Mouse (Mus musculus): ENCODE measurements at regions not wholly inside any gene's neighbourhood (a gene's known extent, or its start where the extent isn't known, plus 50 kb on each side); places are given as distances from the start of the nearest gene placed in this dataset.

DNA sequence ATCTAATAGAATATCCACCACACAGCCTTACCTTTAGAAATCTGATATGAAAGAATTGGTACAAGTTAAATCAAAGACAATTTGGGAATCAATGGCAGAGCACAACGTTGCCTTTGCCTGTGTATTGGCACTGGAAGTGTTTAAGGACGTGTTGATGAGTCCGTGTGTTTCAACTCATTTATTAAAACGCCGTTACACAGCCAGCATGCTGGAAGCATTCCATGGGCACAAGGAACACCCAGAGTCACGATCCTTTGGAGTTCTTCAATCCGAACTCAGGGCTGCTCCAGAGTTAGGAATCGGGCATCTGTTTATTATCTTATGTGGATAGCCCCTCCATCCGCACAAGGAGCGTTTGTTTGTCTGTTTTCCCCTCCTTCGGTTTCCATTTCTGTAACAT lies 244.2 kb downstream of the Hs3st3b1 start:
- no peaks in the 10 kb centered on the region for H3K27me3 ChIP-seq (replicated peaks)
- no peaks in the 10 kb centered on the region for H3K36me3 ChIP-seq
- no peak overlapping the region for H3K27ac ChIP-seq
- ATAC-seq (ENCODE audit: low FRiP score, low read depth) = no peak
- 0 out of 2 replicates have a peak, but pooled peaks cover 3% of the 10 kb centered on the region for H3K4me1 ChIP-seq
- no peak overlapping the region for H3K4me3 ChIP-seq
- no peaks in the 10 kb centered on the region for H3K9me3 ChIP-seq
- 86% methylated on average over 11 of the region's 11 CpGs for WGBS
- no peak overlapping the region for H3K9ac ChIP-seq
- no peak overlapping the region for H3K4me2 ChIP-seq (replicated peaks)

DNA sequence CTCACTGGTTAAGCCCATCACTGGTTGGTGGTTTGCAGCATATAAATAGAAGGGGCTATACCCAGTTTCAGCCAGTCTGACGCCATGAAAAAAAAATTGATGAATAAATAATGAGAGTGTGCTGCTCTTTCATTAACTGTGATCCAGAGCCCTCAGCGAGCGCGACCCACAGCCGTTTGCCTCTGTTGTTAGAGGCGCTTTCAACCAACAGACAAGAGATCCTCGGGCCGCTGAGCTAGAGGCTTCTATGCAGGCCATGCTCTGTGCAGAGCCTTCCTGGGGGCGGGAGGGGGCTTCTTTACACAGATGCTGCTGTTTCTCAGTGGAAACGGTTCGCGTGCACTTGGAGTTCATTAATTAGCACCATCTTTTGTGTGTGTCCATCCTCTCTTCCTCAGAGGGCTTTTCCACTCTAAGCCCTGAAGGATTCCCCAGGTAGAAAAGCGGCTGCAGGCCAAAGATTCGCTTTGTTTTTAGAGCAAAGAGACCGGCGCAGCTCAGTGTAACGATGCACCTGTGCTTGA lies 243.6 kb downstream of the Hs3st3b1 start:
- WGBS = 60% methylated on average over 17 of the region's 17 CpGs
- Histone ChIP-seq H3K4me3 (no peak overlapping the region), H3K27me3 (replicated peaks) (no peaks in the 10 kb centered on the region), H3K9ac (no peak overlapping the region), H3K9me3 (no peaks in the 10 kb centered on the region), H3K36me3 (no peaks in the 10 kb centered on the region), H3K4me1 (0 out of 2 replicates have a peak, but pooled peaks cover 2% of the 10 kb centered on the region), H3K4me2 (replicated peaks) (no peak overlapping the region), H3K27ac (no peak overlapping the region)
- ATAC-seq (ENCODE audit: low FRiP score, low read depth) = no peak

DNA sequence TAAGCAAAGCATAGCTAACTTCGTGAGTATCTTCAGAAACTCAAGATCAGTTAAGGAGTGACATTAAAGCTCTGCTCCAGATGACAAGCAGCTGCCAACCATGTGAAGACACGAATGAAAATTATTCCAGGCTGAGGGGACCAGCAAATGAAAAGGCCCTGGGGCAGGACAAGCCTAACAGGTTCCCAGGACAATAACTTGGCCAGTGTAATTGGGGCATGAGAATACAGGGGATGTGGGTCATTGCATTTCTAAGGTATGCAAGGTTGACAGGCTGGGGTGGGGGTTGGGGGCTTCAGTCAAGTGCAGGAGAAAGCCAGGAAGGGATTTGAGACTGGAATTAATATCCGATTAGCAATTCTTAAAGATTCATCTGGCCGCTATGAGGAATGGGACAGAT lies 242.6 kb downstream of the Hs3st3b1 start:
- H3K27ac ChIP-seq = no peak overlapping the region
- no peaks in the 10 kb centered on the region for H3K4me1 ChIP-seq
- H3K4me3 ChIP-seq = no peak overlapping the region
- 81% methylated on average over 4 of the region's 4 CpGs for WGBS
- no peaks in the 10 kb centered on the region for H3K36me3 ChIP-seq
- no peaks in the 10 kb centered on the region for H3K9me3 ChIP-seq
- H3K27me3 ChIP-seq (replicated peaks) = no peaks in the 10 kb centered on the region
- no peak overlapping the region for H3K4me2 ChIP-seq (replicated peaks)
- no peak for ATAC-seq (ENCODE audit: low FRiP score, low read depth)
- no peak overlapping the region for H3K9ac ChIP-seq

DNA sequence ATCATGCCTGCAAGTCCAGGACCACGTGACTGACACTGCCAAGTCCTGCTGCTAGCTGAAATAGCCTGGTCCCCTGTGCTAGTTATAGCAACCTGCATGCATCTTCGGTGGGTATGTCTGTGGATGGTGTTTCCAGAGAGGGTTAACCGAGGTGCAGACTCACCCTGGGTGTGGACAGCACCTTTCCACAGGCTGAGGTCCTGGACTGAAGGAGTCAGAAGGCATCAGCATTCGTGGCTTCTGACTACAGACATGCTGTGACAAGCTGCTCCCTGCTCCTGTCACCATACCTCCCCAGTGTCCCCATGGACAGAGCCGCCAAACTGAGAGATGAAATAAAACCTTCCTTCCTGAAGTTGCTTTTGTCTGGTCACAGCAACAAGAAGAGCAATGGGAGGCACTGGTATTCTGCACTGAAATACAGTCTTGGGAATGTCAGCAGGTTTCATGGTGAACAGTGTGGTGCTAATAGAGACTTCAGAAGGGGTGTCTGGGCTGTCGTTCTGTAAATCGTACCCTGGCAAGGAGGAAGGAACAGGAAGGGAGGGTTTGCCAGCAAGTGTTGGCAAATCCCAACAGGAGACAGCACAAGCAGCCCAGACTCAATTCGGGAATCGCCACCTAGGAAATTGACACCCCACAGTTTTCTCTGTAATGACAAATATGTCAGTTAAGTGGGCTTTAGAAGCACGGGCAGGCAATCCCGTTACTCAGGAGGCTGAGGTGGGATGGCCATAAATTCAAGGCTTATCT lies 237.7 kb downstream of the Hs3st3b1 start:
- H3K4me3 ChIP-seq = no peak overlapping the region
- ATAC-seq (ENCODE audit: low FRiP score, low read depth) = no peak
- H3K4me2 ChIP-seq (replicated peaks) = no peak overlapping the region
- WGBS = 67% methylated on average over 11 of the region's 11 CpGs
- H3K27me3 ChIP-seq (replicated peaks) = no peaks in the 10 kb centered on the region
- no peak overlapping the region for H3K9ac ChIP-seq
- H3K27ac ChIP-seq = no peak overlapping the region
- H3K36me3 ChIP-seq = no peaks in the 10 kb centered on the region
- H3K4me1 ChIP-seq = no peaks in the 10 kb centered on the region
- H3K9me3 ChIP-seq = no peaks in the 10 kb centered on the region

DNA sequence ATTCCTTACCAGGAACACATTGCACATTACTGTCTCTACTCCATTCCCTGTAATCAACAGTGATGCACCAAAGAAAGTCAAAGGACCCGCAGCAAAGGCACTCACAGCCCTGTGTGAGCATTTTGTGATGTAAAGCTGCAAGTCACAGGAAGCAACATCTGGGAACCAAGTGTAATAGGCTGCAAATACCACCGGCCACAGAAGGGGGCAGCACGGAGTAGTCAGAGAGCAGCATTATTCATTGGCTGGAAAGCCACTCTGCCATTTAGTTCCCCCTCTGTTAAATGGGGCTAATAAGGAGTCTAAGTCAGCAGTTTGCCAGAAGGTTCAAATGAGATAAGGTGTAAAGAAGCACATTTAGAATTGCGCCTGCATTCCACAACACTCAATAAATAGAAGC lies 231.0 kb downstream of the Hs3st3b1 start:
- WGBS = 47% methylated on average over 4 of the region's 4 CpGs
- Histone ChIP-seq H3K9ac (no peak overlapping the region), H3K27me3 (replicated peaks) (no peaks in the 10 kb centered on the region), H3K4me3 (no peak overlapping the region), H3K4me1 (no peaks in the 10 kb centered on the region), H3K9me3 (no peaks in the 10 kb centered on the region), H3K27ac (no peak overlapping the region), H3K4me2 (replicated peaks) (no peak overlapping the region), H3K36me3 (no peaks in the 10 kb centered on the region)
- ATAC-seq (ENCODE audit: low FRiP score, low read depth) = no peak

DNA sequence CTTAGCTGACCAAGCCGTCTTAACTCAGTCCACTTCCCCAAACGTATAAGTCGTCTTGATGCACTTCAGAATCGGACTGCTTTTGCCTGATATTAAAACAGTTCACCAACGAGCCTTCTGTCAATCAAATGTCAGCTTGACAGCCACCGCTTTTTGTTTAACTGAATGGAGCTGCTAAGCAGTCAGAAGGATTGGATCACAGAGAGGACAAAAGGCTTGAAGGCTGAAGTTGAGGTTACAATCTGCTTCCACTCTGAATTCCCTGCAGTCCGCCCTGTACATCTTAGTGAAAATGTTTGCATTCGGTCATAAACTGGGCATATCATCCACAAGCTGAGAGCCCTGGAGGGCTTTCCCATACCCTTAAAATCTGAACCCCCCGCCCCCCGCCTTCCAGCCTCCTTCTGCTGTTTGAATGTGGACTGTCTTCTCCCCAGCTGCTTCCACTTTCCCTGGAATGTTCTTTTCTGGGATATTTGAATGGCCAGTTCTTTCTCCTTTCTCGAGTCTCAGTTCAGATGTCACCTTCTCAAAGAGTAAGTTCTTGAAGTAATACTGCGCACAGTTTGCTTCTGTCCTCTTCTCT lies 217.0 kb downstream of the Hs3st3b1 start:
- 80% methylated on average over 12 of the region's 12 CpGs for WGBS
- H3K36me3 ChIP-seq = no peaks in the 10 kb centered on the region
- no peak overlapping the region for H3K27ac ChIP-seq
- no peak for ATAC-seq (ENCODE audit: low FRiP score, low read depth)
- H3K9me3 ChIP-seq = no peaks in the 10 kb centered on the region
- no peaks in the 10 kb centered on the region for H3K27me3 ChIP-seq (replicated peaks)
- H3K4me1 ChIP-seq = peaks cover 7% of the 10 kb centered on the region; the same call in 1 of the 2 replicates
- no peak overlapping the region for H3K4me2 ChIP-seq (replicated peaks)
- H3K4me3 ChIP-seq = no peak overlapping the region
- H3K9ac ChIP-seq = no peak overlapping the region

DNA sequence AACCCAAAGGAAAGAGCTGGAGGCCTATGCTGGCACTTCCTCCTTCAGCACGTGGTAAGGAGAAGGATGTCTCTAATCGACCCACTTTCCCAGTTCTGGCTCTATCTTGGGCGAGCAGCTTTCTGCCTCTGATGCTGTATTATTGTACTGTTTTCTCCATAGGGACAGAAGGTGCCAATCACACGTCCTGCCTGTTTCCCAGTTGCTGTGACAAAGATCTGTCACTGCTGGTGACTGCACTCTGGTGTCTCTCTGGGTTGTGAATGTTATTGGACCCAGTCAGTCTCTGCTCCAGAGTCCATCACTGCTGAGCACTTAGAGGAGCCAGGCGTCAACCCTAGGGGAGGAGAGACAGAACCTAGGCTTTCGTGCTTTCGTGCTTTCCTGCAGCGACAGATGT lies 216.0 kb downstream of the Hs3st3b1 start:
- H3K4me1 ChIP-seq = peaks cover 7% of the 10 kb centered on the region; the same call in 1 of the 2 replicates
- no peaks in the 10 kb centered on the region for H3K27me3 ChIP-seq (replicated peaks)
- no peaks in the 10 kb centered on the region for H3K9me3 ChIP-seq
- no peak overlapping the region for H3K4me2 ChIP-seq (replicated peaks)
- H3K4me3 ChIP-seq = no peak overlapping the region
- no peak overlapping the region for H3K27ac ChIP-seq
- WGBS = 67% methylated on average over 8 of the region's 8 CpGs
- ATAC-seq (ENCODE audit: low FRiP score, low read depth) = no peak
- H3K36me3 ChIP-seq = no peaks in the 10 kb centered on the region
- no peak overlapping the region for H3K9ac ChIP-seq

DNA sequence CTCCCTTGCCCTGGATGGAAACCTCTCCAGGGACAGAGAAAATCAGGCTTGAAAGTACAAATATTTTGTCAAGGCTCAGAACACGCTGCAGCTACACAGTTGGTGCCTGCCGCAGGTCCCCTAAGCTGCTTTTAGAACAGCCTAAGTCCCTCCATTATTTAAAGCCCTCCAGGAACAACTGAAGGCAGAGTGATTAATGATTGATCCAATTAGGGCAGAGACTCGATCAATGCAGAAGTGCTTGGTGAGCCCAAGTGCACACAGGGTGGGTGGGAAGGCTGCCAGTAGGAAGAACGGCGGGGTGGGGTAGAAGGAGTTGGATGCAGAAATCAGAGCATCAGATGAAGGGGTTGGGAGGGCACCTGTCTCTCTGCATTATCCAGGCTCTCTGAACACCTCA lies 215.0 kb downstream of the Hs3st3b1 start:
- H3K9ac ChIP-seq = no peak overlapping the region
- no peak overlapping the region for H3K4me3 ChIP-seq
- 18% methylated on average over 5 of the region's 5 CpGs for WGBS
- no peak overlapping the region for H3K4me2 ChIP-seq (replicated peaks)
- ATAC-seq (ENCODE audit: low FRiP score, low read depth) = no peak
- no peaks in the 10 kb centered on the region for H3K36me3 ChIP-seq
- H3K4me1 ChIP-seq = peaks cover 7% of the 10 kb centered on the region; the same call in 1 of the 2 replicates
- H3K27me3 ChIP-seq (replicated peaks) = no peaks in the 10 kb centered on the region
- no peaks in the 10 kb centered on the region for H3K9me3 ChIP-seq
- no peak overlapping the region for H3K27ac ChIP-seq

DNA sequence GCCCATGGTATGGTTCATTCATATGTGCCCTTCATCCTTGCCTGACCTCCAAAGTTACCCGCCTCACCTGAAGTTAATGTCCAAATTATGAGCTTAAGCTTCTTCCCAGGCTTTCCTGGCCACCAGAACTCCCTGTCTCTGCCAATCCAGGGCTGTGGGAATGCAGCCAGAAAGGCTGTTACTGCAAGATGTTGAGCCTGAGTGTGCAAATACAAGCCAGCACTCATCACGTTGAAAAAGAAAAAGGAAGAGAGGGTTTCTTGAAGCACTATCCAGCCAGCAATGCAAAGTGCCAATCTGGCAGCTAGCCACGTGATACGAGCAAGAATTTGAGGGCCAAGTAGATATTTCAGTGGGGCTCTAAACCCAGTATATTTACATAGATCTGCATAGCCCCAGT lies 213.7 kb downstream of the Hs3st3b1 start:
- no peaks in the 10 kb centered on the region for H3K36me3 ChIP-seq
- H3K27ac ChIP-seq = no peak overlapping the region

DNA sequence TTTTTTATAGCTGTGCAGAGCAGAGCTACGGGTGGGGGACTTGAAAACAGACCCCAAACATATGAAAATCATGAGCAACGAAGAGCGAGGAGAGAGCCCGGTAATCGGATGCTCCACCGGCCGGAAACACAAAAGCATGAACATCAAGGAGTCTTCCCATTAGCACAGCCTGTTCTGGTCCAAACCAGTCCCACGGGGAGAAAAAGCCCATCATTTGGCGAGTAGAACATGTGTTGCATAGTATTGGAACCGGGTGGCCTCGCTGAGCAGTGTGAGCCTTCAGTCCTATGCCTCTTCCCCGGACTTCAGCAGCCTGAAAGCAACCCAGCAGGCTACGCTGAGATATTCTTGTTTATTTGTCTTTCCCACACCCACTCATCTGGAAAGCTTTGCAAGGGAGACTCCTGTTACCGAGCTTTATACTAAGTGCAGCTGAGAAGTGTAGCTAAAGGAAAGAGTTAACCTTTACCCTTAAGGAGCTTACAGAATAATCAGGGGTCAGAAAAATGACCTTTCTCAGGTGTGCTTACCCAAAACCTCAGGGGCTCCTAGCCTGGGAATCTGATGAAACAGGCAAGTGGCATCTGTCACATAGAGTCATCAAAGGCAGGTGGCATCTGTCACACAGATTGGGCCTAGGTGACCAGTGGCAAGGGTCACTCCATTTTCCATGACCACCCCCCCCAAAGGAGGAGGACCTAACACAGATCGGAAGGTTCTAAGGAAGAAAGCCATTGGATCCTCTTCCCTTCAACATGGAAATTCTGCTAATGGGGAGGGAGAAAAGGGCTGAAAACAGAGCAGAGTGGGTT lies 209.8 kb downstream of the Hs3st3b1 start:
- H3K4me2 ChIP-seq (replicated peaks) = no peak overlapping the region
- no peaks in the 10 kb centered on the region for H3K36me3 ChIP-seq
- no peak overlapping the region for H3K27ac ChIP-seq
- no peaks in the 10 kb centered on the region for H3K27me3 ChIP-seq (replicated peaks)
- H3K9ac ChIP-seq = no peak overlapping the region
- H3K9me3 ChIP-seq = no peaks in the 10 kb centered on the region
- H3K4me3 ChIP-seq = no peak overlapping the region
- 0 out of 2 replicates have a peak, but pooled peaks cover under 1% of the 10 kb centered on the region for H3K4me1 ChIP-seq
- WGBS = 72% methylated on average over 15 of the region's 15 CpGs
- no peak for ATAC-seq (ENCODE audit: low FRiP score, low read depth)

More for the DNA sequence above, 213.7 kb downstream of the Hs3st3b1 start:
- H3K9me3 ChIP-seq = no peaks in the 10 kb centered on the region
- no peaks in the 10 kb centered on the region for H3K27me3 ChIP-seq (replicated peaks)
- no peak for ATAC-seq (ENCODE audit: low FRiP score, low read depth)
- peaks cover 7% of the 10 kb centered on the region; the same call in 1 of the 2 replicates for H3K4me1 ChIP-seq
- no peak overlapping the region for H3K4me3 ChIP-seq
- no peak overlapping the region for H3K4me2 ChIP-seq (replicated peaks)
- WGBS = 79% methylated on average over 4 of the region's 4 CpGs
- H3K9ac ChIP-seq = no peak overlapping the region

DNA sequence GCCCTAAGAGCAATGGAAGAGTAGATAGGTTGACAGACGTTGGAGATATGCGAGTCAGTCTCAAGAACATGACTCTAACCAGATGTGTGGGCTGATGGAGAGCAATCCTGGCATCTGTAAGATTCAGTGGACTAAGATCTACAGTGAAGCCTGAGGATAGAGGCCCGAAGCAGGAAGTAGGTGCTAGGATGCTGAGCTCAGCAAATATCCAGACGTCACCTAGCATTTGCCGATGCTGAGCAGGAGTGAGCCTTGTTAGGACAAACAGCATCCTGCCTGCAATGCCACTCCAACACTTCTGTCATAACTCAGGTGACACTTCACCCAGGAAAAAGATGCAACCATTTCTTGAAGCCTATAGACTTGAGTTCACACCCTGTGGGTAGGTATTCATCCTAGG lies 199.8 kb downstream of the Hs3st3b1 start:
- no peak for ATAC-seq (ENCODE audit: low FRiP score, low read depth)
- H3K27ac ChIP-seq = no peak overlapping the region
- no peak overlapping the region for H3K4me3 ChIP-seq
- H3K9ac ChIP-seq = no peak overlapping the region
- 92% methylated on average over 5 of the region's 5 CpGs for WGBS
- H3K36me3 ChIP-seq = no peaks in the 10 kb centered on the region
- no peaks in the 10 kb centered on the region for H3K27me3 ChIP-seq (replicated peaks)
- no peak overlapping the region for H3K4me2 ChIP-seq (replicated peaks)
- no peaks in the 10 kb centered on the region for H3K9me3 ChIP-seq
- H3K4me1 ChIP-seq = no peaks in the 10 kb centered on the region

DNA sequence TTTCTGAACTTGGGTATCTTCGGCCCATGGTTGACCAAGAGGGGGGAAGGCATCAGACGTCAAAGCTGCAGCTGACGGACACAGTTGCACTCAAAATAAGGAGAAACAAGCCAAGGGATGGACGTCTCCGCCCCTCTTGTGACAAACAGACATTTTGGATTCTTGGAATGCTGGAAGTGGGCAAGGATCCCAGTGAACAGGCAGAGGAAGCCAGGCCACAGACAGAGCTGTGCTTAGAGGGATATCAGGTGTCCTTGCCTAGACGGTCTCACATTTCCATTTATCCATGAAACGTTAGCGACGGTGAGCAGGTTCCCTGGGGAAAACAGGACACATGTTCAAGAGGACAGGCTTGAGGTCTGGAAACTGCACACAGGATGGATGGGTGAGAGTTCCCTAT lies 191.2 kb downstream of the Hs3st3b1 start:
- peaks cover 9% of the 10 kb centered on the region; the same call in 1 of the 2 replicates for H3K4me1 ChIP-seq
- no peak overlapping the region for H3K9ac ChIP-seq
- no peaks in the 10 kb centered on the region for H3K36me3 ChIP-seq
- H3K27me3 ChIP-seq (replicated peaks) = no peaks in the 10 kb centered on the region
- no peaks in the 10 kb centered on the region for H3K9me3 ChIP-seq
- no peak overlapping the region for H3K27ac ChIP-seq
- no peak for ATAC-seq (ENCODE audit: low FRiP score, low read depth)
- H3K4me3 ChIP-seq = no peak overlapping the region
- WGBS = 70% methylated on average over 9 of the region's 9 CpGs
- H3K4me2 ChIP-seq (replicated peaks) = no peak overlapping the region
